Comparison of ENCODE assay signal across 31 mouse cellular contexts in the genomic region with DNA sequence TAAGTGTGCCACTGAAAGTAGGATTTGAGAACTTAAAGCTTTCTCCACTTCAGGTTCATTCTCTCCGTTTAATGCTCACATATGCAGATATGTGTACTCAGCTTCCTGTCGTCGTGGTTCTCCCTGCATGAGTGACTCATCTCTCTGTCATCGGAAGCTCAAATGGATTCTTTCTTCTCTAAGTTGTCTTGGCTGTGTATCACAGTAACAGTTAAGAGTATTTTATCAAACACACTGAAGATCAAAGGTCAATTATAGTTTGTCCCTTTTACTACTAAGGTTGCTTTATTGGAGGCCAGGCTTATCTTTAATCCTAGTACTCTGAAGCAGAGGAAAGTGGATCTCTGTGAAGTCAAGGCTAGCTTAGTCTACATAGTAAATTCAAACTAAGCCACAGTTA.
DNase-seq lines count a peak whose midpoint lies in the region; ATAC-seq and TF ChIP-seq lines count a peak whose summit lies in the region.
"Had no signal": no experiment of that assay in that cellular context is flagged by ENCODE, and none has a peak within 500 bp of the region (broad histone marks: within the 10 kb centered on the region; RNA-seq: fewer than 3 reads in every experiment).

No protein-coding gene starts in this region.

- ATAC-seq in intestine, embryonic 16.5 days = peak; percentile 73
- no peak for ATAC-seq in forebrain, embryonic 15.5 days (replicated peaks)
- ATAC-seq: activated CD4-positive, CD25-positive, alpha-beta regulatory T cell, adult 4 months; forebrain, embryonic 16.5 days; hindbrain, postnatal 0 days; inflammation-experienced regulatory T-cells, adult 6 months had no signal

- no peaks in the 10 kb centered on the region for H3K79me3 ChIP-seq in C2C12 (ENCODE audit: low read depth)

- H3K79me2 ChIP-seq in C2C12 (ENCODE audit: control insufficient read depth, insufficient read depth) = no peaks in the 10 kb centered on the region

- H3K9ac ChIP-seq in intestine, embryonic 16.5 days (ENCODE audit: low read depth, low read length) = no peak overlapping the region
- H3K9ac ChIP-seq in forebrain, embryonic 15.5 days (replicated peaks) = no peak overlapping the region
- H3K9ac ChIP-seq: embryonic facial prominence, embryonic 12.5 days; embryonic facial prominence, embryonic 15.5 days; forebrain, embryonic 12.5 days; heart, embryonic 13.5 days; hindbrain, embryonic 14.5 days had no signal

- H3K4me3 ChIP-seq in C2C12 (ENCODE audit: insufficient read depth, poor library complexity, severe bottlenecking) = no peak overlapping the region
- H3K4me3 ChIP-seq in intestine, embryonic 16.5 days (ENCODE audit: low read length) = no peak overlapping the region
- H3K4me3 ChIP-seq in forebrain, embryonic 15.5 days = no peak overlapping the region
- H3K4me3 ChIP-seq: embryonic facial prominence, embryonic 12.5 days; embryonic facial prominence, embryonic 15.5 days; erythroblast, embryonic 14.5 days; forebrain, embryonic 12.5 days; heart, adult 2 months; heart, embryonic 10.5 days; heart, embryonic 13.5 days had no signal

- H3K9me3 ChIP-seq in intestine, embryonic 16.5 days (ENCODE audit: control insufficient read depth, low read length) = no peaks in the 10 kb centered on the region
- no peaks in the 10 kb centered on the region for H3K9me3 ChIP-seq in forebrain, embryonic 15.5 days
- H3K9me3 ChIP-seq: embryonic facial prominence, embryonic 12.5 days; embryonic facial prominence, embryonic 15.5 days; forebrain, embryonic 12.5 days; G1E; heart, embryonic 10.5 days; heart, embryonic 13.5 days had no signal

- H3K36me3 ChIP-seq in C2C12 (ENCODE audit: control insufficient read depth, insufficient read depth) = no peaks in the 10 kb centered on the region
- H3K36me3 ChIP-seq in intestine, embryonic 16.5 days (ENCODE audit: control insufficient read depth, insufficient read depth, low read length) = no peaks in the 10 kb centered on the region
- H3K36me3 ChIP-seq in forebrain, embryonic 15.5 days = no peaks in the 10 kb centered on the region
- H3K36me3 ChIP-seq: embryonic facial prominence, embryonic 12.5 days; embryonic facial prominence, embryonic 15.5 days; forebrain, embryonic 12.5 days; G1E; heart, embryonic 10.5 days; heart, embryonic 13.5 days had no signal

- no peak overlapping the region for H3K4me2 ChIP-seq in intestine, embryonic 16.5 days (ENCODE audit: low read depth, low read length)
- no peak overlapping the region for H3K4me2 ChIP-seq in forebrain, embryonic 15.5 days (replicated peaks)
- H3K4me2 ChIP-seq: embryonic facial prominence, embryonic 12.5 days; embryonic facial prominence, embryonic 15.5 days; forebrain, embryonic 12.5 days; heart, embryonic 13.5 days; hindbrain, embryonic 14.5 days had no signal

- no peak overlapping the region for H3ac ChIP-seq in C2C12 (ENCODE audit: control insufficient read depth, insufficient read length, low read depth)

- 50% methylated on average over 4 of the region's 4 CpGs for WGBS in intestine, embryonic 16.5 days
- WGBS in forebrain, embryonic 15.5 days = 82% methylated on average over 4 of the region's 4 CpGs

- no peak overlapping the region for H3K27ac ChIP-seq in intestine, embryonic 16.5 days (ENCODE audit: low read length)
- H3K27ac ChIP-seq in forebrain, embryonic 15.5 days (replicated peaks) = no peak overlapping the region
- H3K27ac ChIP-seq: embryonic facial prominence, embryonic 12.5 days; embryonic facial prominence, embryonic 15.5 days; forebrain, embryonic 12.5 days; heart, adult 2 months; heart, embryonic 10.5 days; heart, embryonic 13.5 days; hindbrain, embryonic 14.5 days; hindbrain, postnatal 0 days had no signal

- H3K27me3 ChIP-seq in C2C12 (ENCODE audit: control insufficient read depth, insufficient read depth, insufficient read length) = no peaks in the 10 kb centered on the region
- H3K27me3 ChIP-seq in intestine, embryonic 16.5 days (replicated peaks; ENCODE audit: control insufficient read depth, insufficient read depth, low read length) = no peaks in the 10 kb centered on the region
- H3K27me3 ChIP-seq in forebrain, embryonic 15.5 days = no peaks in the 10 kb centered on the region
- H3K27me3 ChIP-seq: CH12.LX; embryonic facial prominence, embryonic 12.5 days; embryonic facial prominence, embryonic 15.5 days; forebrain, embryonic 12.5 days; heart, embryonic 13.5 days had no signal

- DNase-seq in 3134 (ENCODE audit: extremely low read depth, insufficient read length, low spot score) = peak; percentile 44
- peak; percentile 14 for DNase-seq in brain, adult 2 months (ENCODE audit: low read depth, low spot score)
- no peak for DNase-seq in layer of hippocampus, postnatal 14 days (ENCODE audit: low spot score in 2 of 2)
- DNase-seq in right cerebral cortex, postnatal 10 days (ENCODE audit: low spot score in 2 of 2) = no peak
- no peak for DNase-seq in cerebellum, adult 9-10 months
- DNase-seq: adrenal gland, adult 8-10 months; adrenal gland, postnatal 25 days; cerebellum, adult 18-20 months; cerebellum, postnatal 14 days; gastrocnemius, postnatal 10 days; gastrocnemius, postnatal 36 days; heart, adult 2 months; heart, postnatal 14 days; heart, postnatal 4 days; kidney, adult 18-20 months had no signal

- H3K4me1 ChIP-seq in intestine, embryonic 16.5 days (ENCODE audit: control insufficient read depth, insufficient read depth, low read length) = no peaks in the 10 kb centered on the region
- no peaks in the 10 kb centered on the region for H3K4me1 ChIP-seq in forebrain, embryonic 15.5 days
- H3K4me1 ChIP-seq: embryonic facial prominence, embryonic 12.5 days; embryonic facial prominence, embryonic 15.5 days; forebrain, embryonic 12.5 days; heart, embryonic 10.5 days; heart, embryonic 13.5 days had no signal

- no peak for TF ChIP-seq CTCF in C2C12 (IDR thresholded peaks at IDR 0.05; ENCODE audit: control insufficient read depth, insufficient read depth, insufficient read length)

TF ChIP-seq in C2C12, 6 proteins besides CTCF, POLR2A, EP300 and RAD21:
- TF ChIP-seq MAX (IDR thresholded peaks at IDR 0.05) = no peak
- peak; percentile 97 for TF ChIP-seq FOSL1 (IDR thresholded peaks at IDR 0.05; ENCODE audit: insufficient read depth, low read length, poor library complexity, severe bottlenecking)
- peak; percentile 34 for TF ChIP-seq MYOD1 (IDR thresholded peaks at IDR 0.05; ENCODE audit: control insufficient read depth, insufficient read length, low read depth)
- no peak for TF ChIP-seq MYOG (IDR thresholded peaks at IDR 0.05; ENCODE audit: control insufficient read depth, extremely low read depth, insufficient read length)

Comparison
In these comparisons a context has a peak if more than half of its experiments do, and no peak if none do; other contexts are left out.
1. DNase-seq: peak in 3134 (single experiment) and brain, adult 2 months (single experiment); none in layer of hippocampus, postnatal 14 days (0 of 2), right cerebral cortex, postnatal 10 days (0 of 2) and cerebellum, adult 9-10 months (single experiment).